Mouse (Mus musculus) kidney, embryonic 14.5 days (tissue): Measurements from ENCODE around the gene Ankrd28. TPM values are rescaled to one million over a fixed set of nuclear protein-coding genes. Genes with fewer than 3 reads are reported as not detected.

Source experiments
- ATAC-seq: fragments of 200-750 bp; cut with Nextera tagmentation; 2 replicates; pipeline ENCODE4 v1.8.0; 2017; ENCODE audit warnings: moderate number of reproducible peaks, mild to moderate bottlenecking, moderate TSS enrichment, moderate library complexity; ENCODE audit not compliant: low FRiP score, low TSS enrichment
- H3K27ac ChIP-seq: fragments of 300-500 bp; sonication (generic); 2 replicates; pipeline ENCODE4 v1.5.1; 2014; ENCODE audit warnings: low read depth, mild to moderate bottlenecking, low read length, moderate library complexity, mixed read lengths
- H3K27me3 ChIP-seq: fragments of 300-500 bp; sonication (generic); 2 replicates; pipeline ENCODE4 v1.6.1; 2014; ENCODE audit warnings: mild to moderate bottlenecking, low read length; ENCODE audit not compliant: control insufficient read depth, insufficient read depth
- H3K36me3 ChIP-seq: fragments of 300-500 bp; sonication (generic); 2 replicates; pipeline ENCODE4 v1.6.1; 2014; ENCODE audit warnings: low read length, mixed read lengths; ENCODE audit not compliant: control insufficient read depth, insufficient read depth
- H3K4me1 ChIP-seq: fragments of 300-500 bp; sonication (generic); 2 replicates; pipeline ENCODE4 v1.6.1; 2014; ENCODE audit warnings: low read length, mixed read lengths; ENCODE audit not compliant: control insufficient read depth, insufficient read depth
- H3K4me2 ChIP-seq: fragments of 300-500 bp; sonication (generic); replicated peaks from 2 replicates; pipeline ENCODE4 v1.6.1; 2014; ENCODE audit warnings: low read depth, mild to moderate bottlenecking, low read length
- H3K4me3 ChIP-seq: fragments of 300-500 bp; sonication (generic); 2 replicates; pipeline ENCODE4 v1.5.1; 2014; ENCODE audit warnings: mild to moderate bottlenecking, low read length
- H3K9ac ChIP-seq: fragments of 300-500 bp; sonication (generic); 2 replicates; pipeline ENCODE4 v1.6.1; 2014; ENCODE audit warnings: low read depth, mild to moderate bottlenecking, low read length, moderate library complexity
- H3K9me3 ChIP-seq: fragments of 300-500 bp; sonication (generic); 2 replicates; pipeline ENCODE4 v1.6.1; 2016; ENCODE audit warnings: low read length; ENCODE audit not compliant: control insufficient read depth
- WGBS: fragments of 180-500 bp; shearing (Covaris S2); extraction: QIAGEN DNeasy Blood & Tissue Kit; methylation state at CpG from one replicate; pipeline ENCODE4 v1.1.7; 2014; 5-methylcytosine and 5-hydroxymethylcytosine counted together
- polyA plus RNA-seq: library from polyadenylated mRNA; unstranded; fragments of >200 nt; fragmentation: Nextera tagmentation; extraction: Ambion mirVana; gene quantifications from 2 replicates; pipeline ENCODE4 v1.2.1, GENCODE M21; 2014

Ankrd28 gene
- polyA plus RNA-seq, 1 experiment from 2014 or later = 11.0 TPM

DNA sequence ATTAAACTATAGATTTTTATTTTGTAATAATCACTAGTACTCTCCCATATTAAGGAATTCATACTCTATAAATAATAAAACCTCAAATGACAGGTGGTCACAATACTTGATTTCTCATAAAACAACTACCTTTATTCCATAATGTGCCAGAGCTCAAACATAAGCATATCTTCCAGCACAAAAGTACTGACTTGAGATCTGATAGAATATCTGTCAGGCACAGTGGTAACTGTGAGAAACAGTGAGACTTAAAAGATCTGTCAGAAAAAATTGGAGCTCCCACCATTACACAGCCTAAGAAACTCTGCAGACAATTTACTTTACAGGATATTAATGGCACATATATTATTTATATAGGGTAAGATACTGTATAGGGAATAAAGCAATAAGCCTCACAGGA lies 114.8 kb downstream of the Ankrd28 start:
- H3K9ac ChIP-seq = no peak overlapping the region
- H3K27ac ChIP-seq = no peak overlapping the region
- no peak overlapping the region for H3K4me3 ChIP-seq
- no peaks in the 10 kb centered on the region for H3K9me3 ChIP-seq
- H3K27me3 ChIP-seq = no peaks in the 10 kb centered on the region
- H3K4me1 ChIP-seq = no peaks in the 10 kb centered on the region
- H3K4me2 ChIP-seq = no peak overlapping the region
- H3K36me3 ChIP-seq = peaks cover 51% of the 10 kb centered on the region
- ATAC-seq = no peak

DNA sequence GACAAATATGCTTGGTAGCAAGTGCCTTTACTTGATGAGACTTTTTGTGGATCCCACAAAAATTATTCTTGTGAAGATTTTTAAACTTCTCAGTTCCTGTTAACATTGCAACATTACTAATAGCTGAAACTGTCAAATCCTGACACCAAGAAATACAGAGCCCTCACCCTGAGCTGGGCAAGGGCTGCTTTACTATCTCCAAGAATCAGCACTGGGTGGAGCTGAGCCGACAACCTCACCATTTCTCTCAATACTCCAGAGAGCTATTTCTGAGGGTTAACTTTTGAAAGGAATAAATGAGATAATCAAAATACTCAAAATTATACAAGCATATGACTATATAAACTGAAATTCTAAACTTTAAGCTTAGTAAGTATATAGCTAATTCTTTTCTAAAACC lies 121.1 kb downstream of the Ankrd28 start:
- H3K36me3 ChIP-seq = peaks cover 36% of the 10 kb centered on the region

DNA sequence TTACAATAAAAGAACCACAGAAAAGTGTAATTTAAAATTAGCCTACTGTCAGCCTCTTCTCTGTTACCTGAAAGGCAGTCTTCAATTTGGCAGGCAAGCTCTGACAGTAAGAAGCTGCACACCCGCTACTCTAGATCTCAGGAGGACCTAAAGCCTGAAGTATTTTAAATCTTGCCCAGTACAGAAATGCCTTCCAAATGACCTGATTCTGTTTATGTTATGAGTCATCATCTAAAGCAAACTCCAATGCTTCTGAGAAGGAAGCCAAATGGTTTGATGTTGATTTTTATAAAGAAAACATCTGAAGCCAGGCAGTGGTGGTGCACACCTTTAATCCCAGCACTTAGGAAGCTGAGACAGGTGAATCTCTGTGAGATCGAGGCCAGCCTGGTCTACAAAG lies 130.1 kb downstream of the Ankrd28 start:
- peaks cover 28% of the 10 kb centered on the region for H3K36me3 ChIP-seq
- no peak overlapping the region for H3K27ac ChIP-seq
- no peak overlapping the region for H3K9ac ChIP-seq
- WGBS = 96% methylated on average over 2 of the region's 2 CpGs
- no peak for ATAC-seq
- H3K4me3 ChIP-seq = no peak overlapping the region
- H3K4me1 ChIP-seq = no peaks in the 10 kb centered on the region
- no peaks in the 10 kb centered on the region for H3K27me3 ChIP-seq
- H3K4me2 ChIP-seq = no peak overlapping the region
- H3K9me3 ChIP-seq = no peaks in the 10 kb centered on the region

More for the DNA sequence above, 121.1 kb downstream of the Ankrd28 start:
- no peak for ATAC-seq
- 97% methylated on average over 1 of the region's 1 CpGs for WGBS
- Histone ChIP-seq H3K27me3 (no peaks in the 10 kb centered on the region), H3K9me3 (no peaks in the 10 kb centered on the region), H3K4me2 (no peak overlapping the region), H3K9ac (no peak overlapping the region), H3K4me1 (no peaks in the 10 kb centered on the region), H3K4me3 (no peak overlapping the region), H3K27ac (no peak overlapping the region)

DNA sequence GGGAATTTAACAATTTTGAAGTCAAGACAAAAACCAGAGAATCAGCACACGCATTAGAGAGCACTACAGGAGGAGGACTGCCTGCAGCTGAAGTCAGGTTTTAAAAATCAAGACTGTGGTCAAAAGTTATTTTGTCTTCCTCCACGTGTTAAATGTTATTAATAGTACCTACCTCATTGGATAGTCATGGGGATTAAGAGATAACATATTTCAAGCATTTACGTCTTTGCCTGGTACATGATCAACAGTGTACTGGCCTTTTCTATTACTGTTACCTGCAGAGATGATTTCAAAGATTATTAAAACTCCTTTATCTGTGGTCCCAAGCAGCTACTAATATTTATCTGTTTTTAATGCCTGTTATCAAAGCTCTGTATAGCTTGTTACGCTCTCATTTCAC lies 132.7 kb downstream of the Ankrd28 start:
- H3K36me3 ChIP-seq = peaks cover 16% of the 10 kb centered on the region

DNA sequence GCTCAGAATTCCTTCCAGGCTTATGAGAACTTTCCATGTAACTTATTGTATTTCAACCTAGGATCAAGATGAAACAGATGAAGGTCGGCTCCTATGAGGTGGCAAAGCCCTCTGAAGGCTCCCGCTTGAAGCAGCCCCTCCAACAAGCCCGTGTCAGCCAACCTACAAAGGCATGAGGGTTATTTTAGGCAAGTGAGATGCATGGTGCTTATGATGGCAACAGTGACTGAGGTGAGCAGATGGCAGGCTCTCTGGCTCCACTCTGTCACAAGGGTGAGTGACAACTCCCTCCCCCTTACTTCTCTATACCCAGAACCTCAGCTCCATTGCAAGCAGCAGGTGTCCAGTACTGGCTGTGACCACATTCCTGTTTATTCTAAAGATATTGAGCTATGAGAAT lies 133.1 kb downstream of the Ankrd28 start:
- no peak overlapping the region for H3K4me3 ChIP-seq
- 98% methylated on average over 3 of the region's 3 CpGs for WGBS

More for the DNA sequence above, 132.7 kb downstream of the Ankrd28 start:
- Histone ChIP-seq H3K27ac (no peak overlapping the region), H3K4me1 (no peaks in the 10 kb centered on the region), H3K9me3 (no peaks in the 10 kb centered on the region), H3K27me3 (no peaks in the 10 kb centered on the region), H3K9ac (no peak overlapping the region), H3K4me2 (no peak overlapping the region), H3K4me3 (no peak overlapping the region)
- WGBS = 95% methylated on average over 4 of the region's 4 CpGs
- no peak for ATAC-seq

DNA sequence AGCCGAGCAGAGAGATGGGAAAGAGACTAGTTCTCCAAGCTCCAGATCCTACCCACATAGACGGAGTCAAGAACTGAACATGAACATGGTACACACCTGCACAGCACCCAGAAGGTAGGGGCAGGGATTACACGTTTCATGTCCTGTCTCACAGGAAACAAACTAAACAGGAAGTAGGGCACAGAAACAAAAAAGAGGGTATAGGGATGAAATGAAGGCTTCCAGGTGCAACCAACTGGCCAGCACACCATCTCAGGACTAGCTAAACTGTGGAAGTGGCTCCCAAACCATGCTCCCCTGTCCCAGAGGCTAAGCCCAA lies 133.5 kb downstream of the Ankrd28 start:
- no peak for ATAC-seq
- no peaks in the 10 kb centered on the region for H3K9me3 ChIP-seq
- H3K4me1 ChIP-seq = no peaks in the 10 kb centered on the region
- H3K27ac ChIP-seq = no peak overlapping the region
- H3K36me3 ChIP-seq = peaks cover 9% of the 10 kb centered on the region
- H3K27me3 ChIP-seq = no peaks in the 10 kb centered on the region
- H3K4me3 ChIP-seq = no peak overlapping the region
- 89% methylated on average over 3 of the region's 3 CpGs for WGBS
- H3K4me2 ChIP-seq = no peak overlapping the region
- H3K9ac ChIP-seq = no peak overlapping the region

More for the DNA sequence above, 133.1 kb downstream of the Ankrd28 start:
- Histone ChIP-seq H3K9me3 (no peaks in the 10 kb centered on the region), H3K36me3 (peaks cover 13% of the 10 kb centered on the region), H3K27me3 (no peaks in the 10 kb centered on the region), H3K4me2 (no peak overlapping the region), H3K27ac (no peak overlapping the region), H3K4me1 (no peaks in the 10 kb centered on the region), H3K9ac (no peak overlapping the region)
- no peak for ATAC-seq

DNA sequence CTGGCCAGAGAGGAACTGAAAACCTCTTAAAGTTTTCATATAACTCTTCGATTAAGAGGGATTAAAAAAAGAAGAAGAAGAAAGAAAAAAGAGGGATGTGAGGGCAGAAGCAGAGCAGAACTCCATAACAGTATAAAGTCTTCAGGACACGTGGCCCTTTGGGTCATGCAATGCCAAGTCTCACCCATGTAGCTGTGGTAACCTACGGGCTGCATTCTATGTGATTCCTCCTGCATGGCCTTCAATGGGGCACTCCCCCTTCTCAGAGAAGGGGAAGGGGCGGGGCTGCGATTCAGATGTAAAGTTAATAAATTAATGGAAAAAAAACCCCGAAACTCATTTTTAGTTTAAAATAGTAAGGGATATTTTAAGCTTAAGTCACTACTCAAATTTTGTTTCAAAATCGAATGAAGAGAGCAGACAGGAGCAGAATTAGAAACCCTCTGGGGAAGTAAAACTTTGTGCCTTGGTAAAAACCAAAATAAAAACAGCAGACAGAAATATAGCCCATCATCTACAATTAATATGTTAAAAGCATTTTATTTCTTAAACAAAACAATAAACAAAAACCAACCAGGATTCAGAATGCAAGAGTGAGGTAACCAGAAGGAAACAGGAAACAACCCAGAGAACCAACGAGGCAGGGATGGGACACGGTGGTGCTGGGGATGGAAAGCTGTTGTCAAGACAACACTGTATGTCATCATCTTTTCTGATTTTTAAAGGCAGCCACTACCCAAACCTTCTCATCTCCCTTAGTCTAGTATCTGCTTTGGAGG lies 134.1 kb downstream of the Ankrd28 start:
- Histone ChIP-seq H3K4me2 (no peak overlapping the region), H3K4me1 (no peaks in the 10 kb centered on the region), H3K27ac (no peak overlapping the region), H3K27me3 (no peaks in the 10 kb centered on the region), H3K36me3 (peaks cover 3% of the 10 kb centered on the region; the same call in 1 of the 2 replicates), H3K4me3 (no peak overlapping the region), H3K9ac (no peak overlapping the region), H3K9me3 (no peaks in the 10 kb centered on the region)
- no peak for ATAC-seq
- WGBS = 87% methylated on average over 9 of the region's 9 CpGs

DNA sequence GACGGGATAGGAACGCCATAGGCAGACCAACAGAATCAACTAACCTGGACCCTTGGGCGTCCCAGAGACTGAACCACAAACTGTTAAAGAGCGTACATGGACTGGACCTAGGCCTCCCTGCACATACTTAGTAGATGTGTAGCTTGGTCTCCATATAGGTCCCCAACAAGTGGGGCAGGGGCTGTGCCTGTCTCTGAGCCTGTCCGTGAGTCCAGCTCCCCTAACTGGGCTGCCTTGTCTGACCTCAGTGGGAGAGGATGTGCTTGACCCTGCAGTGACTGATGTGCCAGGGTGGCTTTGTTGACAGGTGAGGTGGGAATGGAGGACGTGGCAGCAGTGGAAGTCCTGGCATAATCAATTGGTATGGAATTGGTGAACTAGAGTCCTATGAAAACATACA lies 137.9 kb downstream of the Ankrd28 start:
- no peak overlapping the region for H3K4me2 ChIP-seq
- no peaks in the 10 kb centered on the region for H3K9me3 ChIP-seq
- H3K4me1 ChIP-seq = no peaks in the 10 kb centered on the region
- H3K27ac ChIP-seq = no peak overlapping the region
- H3K27me3 ChIP-seq = no peaks in the 10 kb centered on the region
- no peak overlapping the region for H3K9ac ChIP-seq
- ATAC-seq = no peak
- no peaks in the 10 kb centered on the region for H3K36me3 ChIP-seq
- no peak overlapping the region for H3K4me3 ChIP-seq
- WGBS = 89% methylated on average over 6 of the region's 6 CpGs

DNA sequence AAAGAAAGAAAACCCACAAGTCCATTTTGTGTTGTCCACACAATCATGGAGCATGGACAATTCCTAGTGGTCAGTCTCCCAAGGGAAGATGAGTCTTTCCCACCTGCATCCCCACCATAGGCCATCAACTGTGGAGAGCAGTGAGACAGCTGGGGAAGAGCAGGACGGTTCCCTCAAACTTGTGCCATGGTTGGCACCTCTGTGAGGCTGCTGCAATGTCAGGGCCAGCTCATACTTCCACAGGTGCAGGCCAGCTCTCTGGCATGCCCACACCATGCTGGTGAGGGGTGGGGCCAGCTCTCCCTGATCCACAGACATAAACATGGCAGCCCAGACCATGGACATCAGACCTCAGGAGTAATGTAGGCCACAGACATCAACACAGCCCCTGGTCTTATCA lies 144.2 kb downstream of the Ankrd28 start:
- no peaks in the 10 kb centered on the region for H3K36me3 ChIP-seq
- H3K4me1 ChIP-seq = 0 out of 2 replicates have a peak, but pooled peaks cover 3% of the 10 kb centered on the region
- WGBS = 89% methylated on average over 1 of the region's 1 CpGs
- H3K27ac ChIP-seq = no peak overlapping the region
- H3K9me3 ChIP-seq = no peaks in the 10 kb centered on the region
- H3K9ac ChIP-seq = no peak overlapping the region
- no peak for ATAC-seq
- H3K27me3 ChIP-seq = no peaks in the 10 kb centered on the region
- no peak overlapping the region for H3K4me2 ChIP-seq
- no peak overlapping the region for H3K4me3 ChIP-seq
